Mouse (Mus musculus) embryonic facial prominence, embryonic 12.5 days (tissue): ENCODE measurements around the gene Sh2d1b1. TPM values are rescaled to one million over a fixed set of nuclear protein-coding genes. Genes with fewer than 3 reads are reported as not detected.

Experiments used
- ATAC-seq: fragments of 200-750 bp; cut with Nextera tagmentation; 2 replicates; pipeline ENCODE4 v1.8.0; 2017; ENCODE audit not compliant: insufficient number of reproducible peaks, insufficient read depth, low FRiP score, low TSS enrichment
- H3K27ac ChIP-seq: fragments of 300-500 bp; sonication (generic); 2 replicates; pipeline ENCODE4 v1.5.1; 2016; ENCODE audit warnings: mild to moderate bottlenecking
- H3K27me3 ChIP-seq: fragments of 300-500 bp; sonication (generic); 2 replicates; pipeline ENCODE4 v1.6.1; 2016; ENCODE audit warnings: mild to moderate bottlenecking, moderate library complexity
- H3K36me3 ChIP-seq: fragments of 300-500 bp; sonication (generic); 2 replicates; pipeline ENCODE4 v1.6.1; 2016; ENCODE audit warnings: mild to moderate bottlenecking
- H3K4me1 ChIP-seq: fragments of 300-500 bp; sonication (generic); 2 replicates; pipeline ENCODE4 v1.6.1; 2016
- H3K4me2 ChIP-seq: fragments of 300-500 bp; sonication (generic); replicated peaks from 2 replicates; pipeline ENCODE4 v1.6.1; 2016; ENCODE audit warnings: mild to moderate bottlenecking, moderate library complexity
- H3K4me3 ChIP-seq: fragments of 300-500 bp; sonication (generic); 2 replicates; pipeline ENCODE4 v1.5.1; 2016; ENCODE audit warnings: mild to moderate bottlenecking
- H3K9ac ChIP-seq: fragments of 300-500 bp; sonication (generic); 2 replicates; pipeline ENCODE4 v1.6.1; 2016; ENCODE audit warnings: mild to moderate bottlenecking, moderate library complexity
- H3K9me3 ChIP-seq: fragments of 300-500 bp; sonication (generic); 2 replicates; pipeline ENCODE4 v1.6.1; 2016; ENCODE audit warnings: mild to moderate bottlenecking, moderate library complexity
- WGBS: fragments of 180-500 bp; shearing (Covaris S2); methylation state at CpG from one replicate; pipeline ENCODE4 v1.1.7; 2016; 5-methylcytosine and 5-hydroxymethylcytosine counted together
- polyA plus RNA-seq: library from polyadenylated mRNA; unstranded; fragments of >200 nt; fragmentation: Nextera tagmentation; extraction: Ambion mirVana; gene quantifications from 2 replicates; pipeline ENCODE4 v1.2.1, GENCODE M21; 2016

Gene Sh2d1b1
- polyA plus RNA-seq, 1 experiment from 2014 or later = 0.14 TPM

- no peaks in the 10 kb centered on the region for H3K27me3 ChIP-seq
- H3K4me1 ChIP-seq = peaks cover 7% of the 10 kb centered on the region
- no peak for ATAC-seq
- 87% methylated on average over 4 of the region's 4 CpGs for WGBS
- H3K4me3 ChIP-seq = no peak overlapping the region
- H3K36me3 ChIP-seq = no peaks in the 10 kb centered on the region
- no peak overlapping the region for H3K9ac ChIP-seq
- H3K4me2 ChIP-seq = no peak overlapping the region
- H3K27ac ChIP-seq = no peak overlapping the region
- no peaks in the 10 kb centered on the region for H3K9me3 ChIP-seq
These were observed 48.2 kb downstream of the Sh2d1b1 start for GRCm38 (mm10) chr1:170325277-170325676.

DNA sequence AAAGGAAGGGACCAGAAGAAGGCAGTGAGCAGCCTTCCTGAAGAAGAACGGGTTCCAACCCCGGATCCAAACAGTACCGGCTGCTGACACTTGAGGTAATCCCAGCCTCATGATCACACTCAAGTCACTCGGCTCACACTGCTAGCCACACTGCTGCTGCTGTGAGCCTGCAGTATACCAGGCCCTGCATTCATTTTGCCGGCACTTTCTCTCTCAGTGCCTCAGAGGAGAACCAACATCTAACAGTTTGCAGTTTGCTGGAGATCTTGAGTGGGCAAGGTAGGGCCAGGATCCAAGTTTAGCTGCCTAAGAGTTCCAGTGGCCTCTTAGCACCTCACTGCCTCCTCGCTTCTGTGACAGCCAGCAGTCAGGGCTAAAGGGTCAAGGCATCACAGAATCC lies 54.8 kb downstream of the Sh2d1b1 start:
- H3K27ac ChIP-seq = no peak overlapping the region
- no peak overlapping the region for H3K4me3 ChIP-seq
- H3K4me1 ChIP-seq = peaks cover 7% of the 10 kb centered on the region
- WGBS = 73% methylated on average over 6 of the region's 6 CpGs
- H3K36me3 ChIP-seq = no peaks in the 10 kb centered on the region
- H3K9ac ChIP-seq = no peak overlapping the region
- no peak overlapping the region for H3K4me2 ChIP-seq
- ATAC-seq = no peak
- no peaks in the 10 kb centered on the region for H3K27me3 ChIP-seq
- H3K9me3 ChIP-seq = no peaks in the 10 kb centered on the region

DNA sequence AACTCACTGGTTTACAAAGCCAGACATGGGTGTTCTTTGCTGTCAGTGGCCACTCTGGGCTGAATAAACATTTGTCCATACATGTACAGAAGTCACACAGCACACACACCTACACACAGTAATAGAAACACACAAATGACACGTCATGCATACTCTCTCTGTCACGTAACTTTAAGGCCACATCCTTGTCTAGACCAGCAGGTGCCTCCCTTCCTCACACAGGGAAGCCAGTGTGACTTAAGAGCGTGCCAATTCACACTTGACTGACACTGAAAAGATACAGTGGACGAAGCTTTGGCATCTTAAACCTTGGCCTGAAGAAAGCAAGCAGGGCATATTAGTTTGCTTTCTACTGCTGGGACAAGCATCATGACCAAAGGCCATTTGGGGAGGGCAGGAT lies 55.7 kb downstream of the Sh2d1b1 start:
- no peak overlapping the region for H3K9ac ChIP-seq
- H3K9me3 ChIP-seq = no peaks in the 10 kb centered on the region
- no peak overlapping the region for H3K4me3 ChIP-seq
- no peaks in the 10 kb centered on the region for H3K27me3 ChIP-seq
- no peaks in the 10 kb centered on the region for H3K36me3 ChIP-seq
- ATAC-seq = no peak
- H3K27ac ChIP-seq = no peak overlapping the region
- no peak overlapping the region for H3K4me2 ChIP-seq
- H3K4me1 ChIP-seq = peaks cover 7% of the 10 kb centered on the region
- WGBS = 82% methylated on average over 4 of the region's 4 CpGs

Other genes starting within 250 kb of the Sh2d1b1 start
- gene Ddr2, start 166.6 kb upstream of the Sh2d1b1 start, polyA plus RNA-seq = 114 and 119 TPM in 2 replicates
- gene Uap1, start 102.4 kb upstream of the Sh2d1b1 start, polyA plus RNA-seq = 65.2 and 70.4 TPM in 2 replicates
- gene Uhmk1, start 61.9 kb upstream of the Sh2d1b1 start, polyA plus RNA-seq = 8.8 and 9.7 TPM in 2 replicates
- not detected in 2 replicates for gene Sh2d1b2, start 44.6 kb upstream of the Sh2d1b1 start, polyA plus RNA-seq
- 3.2 and 3.4 TPM in 2 replicates for gene Gm7694, start 29.0 kb downstream of the Sh2d1b1 start, polyA plus RNA-seq
- 1.0 and 1.1 TPM in 2 replicates for gene Spata46, start 31.5 kb downstream of the Sh2d1b1 start, polyA plus RNA-seq